In the genomic region with DNA sequence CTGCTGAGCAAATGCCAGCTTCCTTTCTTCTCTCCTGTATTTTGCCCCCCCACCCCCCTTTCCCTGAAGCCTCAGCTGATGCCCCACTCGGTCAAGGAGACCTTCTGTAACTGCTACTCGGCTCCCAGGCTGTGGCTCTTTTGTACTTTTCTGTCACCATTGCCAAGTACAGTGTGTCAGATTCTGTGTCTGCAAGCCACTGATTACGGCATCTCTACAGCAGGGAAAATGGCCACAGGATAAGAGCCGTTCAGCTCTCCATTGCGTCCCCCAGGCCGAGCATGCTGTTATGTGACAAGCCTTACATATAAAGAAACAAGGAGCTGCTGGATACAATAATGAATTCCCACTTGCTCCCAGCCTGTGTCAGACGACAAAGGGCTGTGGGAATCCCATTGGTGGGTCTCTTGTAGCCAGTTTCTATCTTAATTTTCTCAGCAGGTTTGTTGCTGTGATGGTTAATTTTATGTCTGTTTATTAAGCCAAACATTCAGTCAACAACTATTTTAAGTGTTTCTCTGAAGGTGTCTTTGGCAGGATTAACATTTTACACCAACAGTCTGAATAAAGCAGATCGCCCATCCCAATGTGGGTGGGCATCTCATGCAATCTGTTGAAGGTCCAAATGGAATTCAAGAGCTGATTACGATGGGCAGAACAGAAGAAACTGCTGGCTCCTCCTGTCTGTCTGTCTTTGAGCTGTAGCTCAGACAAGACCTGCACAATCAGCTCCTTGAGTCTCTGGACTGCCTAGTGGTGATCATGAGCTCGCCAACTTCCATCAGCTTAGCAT, we compare ENCODE assay signal across 21 mouse cellular contexts.
DNase-seq lines count a peak whose midpoint lies in the region; ATAC-seq lines count a peak whose summit lies in the region.
"Had no signal": no experiment of that assay in that cellular context is flagged by ENCODE, and none has a peak within 500 bp of the region (broad histone marks: within the 10 kb centered on the region; RNA-seq: fewer than 3 reads in every experiment).

No protein-coding gene starts in this region.

- H3K36me3 ChIP-seq in hindbrain, embryonic 14.5 days (replicated peaks; ENCODE audit: control insufficient read depth, insufficient read depth) = no peaks in the 10 kb centered on the region
- no peaks in the 10 kb centered on the region for H3K36me3 ChIP-seq in hindbrain, embryonic 10.5 days
- no peaks in the 10 kb centered on the region for H3K36me3 ChIP-seq in midbrain, embryonic 13.5 days
- no peaks in the 10 kb centered on the region for H3K36me3 ChIP-seq in midbrain, embryonic 10.5 days
- H3K36me3 ChIP-seq: kidney, embryonic 15.5 days; liver, embryonic 13.5 days had no signal

- H3K27me3 ChIP-seq in hindbrain, embryonic 14.5 days (ENCODE audit: control insufficient read depth, insufficient read depth, low read length) = no peaks in the 10 kb centered on the region
- H3K27me3 ChIP-seq in hindbrain, embryonic 10.5 days (ENCODE audit: insufficient read depth, poor library complexity, severe bottlenecking) = no peaks in the 10 kb centered on the region
- H3K27me3 ChIP-seq in midbrain, embryonic 13.5 days = no peaks in the 10 kb centered on the region
- H3K27me3 ChIP-seq in midbrain, embryonic 10.5 days (ENCODE audit: low read depth, poor library complexity, severe bottlenecking) = no peaks in the 10 kb centered on the region
- H3K27me3 ChIP-seq: kidney, embryonic 15.5 days; liver, embryonic 13.5 days had no signal

- 0 out of 2 replicates have a peak overlapping the region, but pooled peaks have one; percentile 26 for H3K27ac ChIP-seq in hindbrain, embryonic 14.5 days
- no peak overlapping the region for H3K27ac ChIP-seq in hindbrain, embryonic 10.5 days
- peak overlapping the region; percentile 58 for H3K27ac ChIP-seq in midbrain, embryonic 13.5 days
- no peak overlapping the region for H3K27ac ChIP-seq in midbrain, embryonic 10.5 days (replicated peaks)
- H3K27ac ChIP-seq: hindbrain, postnatal 0 days; kidney, embryonic 15.5 days; liver, embryonic 13.5 days; stomach, postnatal 0 days had no signal

- DNase-seq in hindbrain, embryonic 14.5 days (ENCODE audit: low spot score) = no peak
- no peak for DNase-seq in hindbrain, embryonic 10.5 days (ENCODE audit: low spot score)
- no peak for DNase-seq in midbrain, embryonic 10.5 days (ENCODE audit: low spot score)
- DNase-seq in right cerebral cortex, adult 2 months (ENCODE audit: low spot score in 2 of 2) = peak; percentile 22 to 32
- DNase-seq in right cerebral cortex, postnatal 36 days (ENCODE audit: low spot score in 2 of 2) = peak; percentile 6 to 17
- DNase-seq: adrenal gland, adult 2 months; cerebellum, adult 18-20 months; cerebellum, postnatal 14 days; gastrocnemius, postnatal 10 days; heart, adult 11 months; kidney, postnatal 4 days; liver, embryonic 13.5 days; lung, adult 2 months; lung, postnatal 14 days had no signal

- 53% methylated on average over 10 of the region's 10 CpGs for WGBS in hindbrain, embryonic 14.5 days
- 80% methylated on average over 10 of the region's 10 CpGs for WGBS in hindbrain, embryonic 10.5 days
- 56% methylated on average over 10 of the region's 10 CpGs for WGBS in midbrain, embryonic 13.5 days
- 84% methylated on average over 10 of the region's 10 CpGs for WGBS in midbrain, embryonic 10.5 days

- no peaks in the 10 kb centered on the region for H3K9me3 ChIP-seq in hindbrain, embryonic 14.5 days (ENCODE audit: control insufficient read depth, low read length)
- no peaks in the 10 kb centered on the region for H3K9me3 ChIP-seq in hindbrain, embryonic 10.5 days
- no peaks in the 10 kb centered on the region for H3K9me3 ChIP-seq in midbrain, embryonic 13.5 days
- H3K9me3 ChIP-seq in midbrain, embryonic 10.5 days (replicated peaks) = no peaks in the 10 kb centered on the region
- H3K9me3 ChIP-seq: kidney, embryonic 15.5 days; liver, embryonic 13.5 days had no signal

- no peak overlapping the region for H3K4me3 ChIP-seq in hindbrain, embryonic 14.5 days (replicated peaks; ENCODE audit: low read length)
- H3K4me3 ChIP-seq in hindbrain, embryonic 10.5 days = no peak overlapping the region
- H3K4me3 ChIP-seq in midbrain, embryonic 13.5 days (replicated peaks) = no peak overlapping the region
- no peak overlapping the region for H3K4me3 ChIP-seq in midbrain, embryonic 10.5 days
- H3K4me3 ChIP-seq: kidney, embryonic 15.5 days; liver, embryonic 13.5 days had no signal

- H3K4me1 ChIP-seq in hindbrain, embryonic 14.5 days (replicated peaks; ENCODE audit: control insufficient read depth, insufficient read depth, low read length) = 0 out of 2 replicates have a peak, but pooled peaks cover 9% of the 10 kb centered on the region
- H3K4me1 ChIP-seq in hindbrain, embryonic 10.5 days (replicated peaks) = no peaks in the 10 kb centered on the region
- peaks cover 3% of the 10 kb centered on the region; the same call in 1 of the 2 replicates for H3K4me1 ChIP-seq in midbrain, embryonic 13.5 days (replicated peaks)
- no peaks in the 10 kb centered on the region for H3K4me1 ChIP-seq in midbrain, embryonic 10.5 days
- H3K4me1 ChIP-seq: kidney, embryonic 15.5 days; liver, embryonic 13.5 days had no signal

- ATAC-seq in hindbrain, embryonic 14.5 days (ENCODE audit: low FRiP score) = no peak
- ATAC-seq in midbrain, embryonic 13.5 days = no peak
- no peak for ATAC-seq in erythroid progenitor cell, adult 5-6 weeks (replicated peaks; ENCODE audit: low FRiP score, poor library complexity, severe bottlenecking)
- ATAC-seq: intestine, postnatal 0 days had no signal

- no peak overlapping the region; the same call in 1 of the 2 replicates for H3K9ac ChIP-seq in hindbrain, embryonic 14.5 days
- H3K9ac ChIP-seq in midbrain, embryonic 13.5 days (replicated peaks) = no peak overlapping the region
- H3K9ac ChIP-seq: kidney, embryonic 15.5 days; liver, embryonic 13.5 days had no signal

- H3K4me2 ChIP-seq in hindbrain, embryonic 14.5 days (replicated peaks) = no peak overlapping the region
- H3K4me2 ChIP-seq in midbrain, embryonic 13.5 days (replicated peaks) = no peak overlapping the region
- H3K4me2 ChIP-seq: heart, embryonic 11.5 days; kidney, embryonic 15.5 days; liver, embryonic 13.5 days had no signal

Comparison
In these comparisons a context has a peak if more than half of its experiments do, and no peak if none do; other contexts are left out.
1. H3K27ac ChIP-seq: peak in hindbrain, embryonic 14.5 days (single experiment) and midbrain, embryonic 13.5 days (single experiment); none in hindbrain, embryonic 10.5 days (single experiment) and midbrain, embryonic 10.5 days (single experiment).
2. DNase-seq: peak in right cerebral cortex, adult 2 months (2 of 2) and right cerebral cortex, postnatal 36 days (2 of 2); none in hindbrain, embryonic 14.5 days (single experiment), hindbrain, embryonic 10.5 days (single experiment) and midbrain, embryonic 10.5 days (single experiment).